Mouse (Mus musculus): ENCODE results near the gene Gmpr2.

Gmpr2 gene

GRCm38 (mm10) chr14:55726261-55726660 is 54.5 kb downstream of the Gmpr2 start:
- no peak for DNase-seq (ENCODE audit: low spot score)

DNA sequence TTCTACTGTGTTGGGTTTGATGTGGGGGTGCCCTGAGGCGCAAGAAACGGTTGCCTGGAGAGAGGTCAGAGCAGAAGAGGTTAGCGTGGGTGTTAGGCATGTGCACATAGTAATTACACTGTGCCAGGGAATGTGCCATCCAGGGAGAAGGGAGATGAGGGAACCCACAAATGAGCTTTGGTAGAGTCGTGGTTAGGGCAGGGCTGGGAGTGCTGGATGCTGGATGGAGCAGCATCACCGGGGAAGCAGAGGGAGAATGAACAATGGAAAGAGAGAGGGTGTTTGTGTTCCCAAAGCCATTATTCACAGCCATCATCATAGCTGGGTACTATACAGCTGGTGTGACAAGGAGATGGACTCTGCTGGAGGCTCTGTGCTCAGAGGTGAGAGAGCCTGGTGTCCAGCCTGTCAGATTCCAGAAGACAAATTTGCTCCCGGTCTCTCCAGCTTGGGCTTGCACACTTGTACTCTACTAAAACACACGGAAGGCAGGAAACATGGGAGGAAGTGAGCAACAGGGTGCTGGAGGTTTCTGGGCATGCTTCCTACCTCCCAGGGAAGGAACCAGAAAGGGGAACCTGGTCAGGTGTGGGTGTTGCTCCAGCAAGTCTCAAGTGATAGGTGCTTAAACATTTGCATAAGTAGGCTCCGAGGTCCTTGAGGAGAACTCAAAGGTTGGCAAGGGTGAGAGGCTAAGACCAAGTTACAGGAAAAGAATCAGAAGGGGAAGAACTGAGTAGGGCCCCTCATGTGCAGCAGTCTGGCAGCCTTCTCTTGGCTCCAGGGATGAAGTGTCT is 56.3 kb downstream of the Gmpr2 start:
- DNase-seq (ENCODE audit: low spot score) = no peak
